Mouse (Mus musculus): Measurements from ENCODE around the gene Acap2. TPM values are rescaled to one million over a fixed set of nuclear protein-coding genes. Genes with fewer than 3 reads are reported as not detected.
A peak's percentile ranks its signal among the peaks of the same experiment; 100 is the strongest.

Gene Acap2
- polyA plus RNA-seq, 1 experiment from 2014 or later = 23.2 TPM

DNA sequence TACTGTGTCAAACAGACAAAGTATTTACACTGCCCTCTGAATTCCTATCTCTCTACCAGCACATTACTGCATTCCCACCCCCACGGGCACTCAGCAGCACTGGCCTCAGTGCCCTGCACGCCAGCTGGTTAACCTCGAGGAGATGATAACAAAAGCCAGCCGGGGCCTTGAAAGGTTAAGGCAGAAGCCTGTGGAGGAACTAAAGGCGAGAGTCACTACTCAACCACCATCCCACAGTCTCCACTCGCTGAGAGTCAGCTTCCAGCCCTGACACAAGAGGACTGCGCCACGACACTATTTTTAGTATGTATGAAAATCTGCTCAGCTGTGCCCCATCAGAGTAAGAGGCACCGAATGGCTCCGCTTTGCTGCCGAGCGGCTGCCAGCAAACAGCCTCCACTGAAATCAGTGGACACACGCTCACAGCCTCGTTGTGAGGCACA, 154.8 kb downstream of the Acap2 start:
- Histone ChIP-seq H3K4me1 (ENCODE audit: control insufficient read depth, insufficient read depth, low read length) (0 out of 2 replicates have a peak, but pooled peaks cover 3% of the 10 kb centered on the region), H3K27me3 (ENCODE audit: control insufficient read depth, insufficient read depth, low read length) (no peaks in the 10 kb centered on the region), H3K4me3 (ENCODE audit: low read depth, low read length) (no peak overlapping the region), H3K27ac (ENCODE audit: low read depth, low read length) (no peak overlapping the region), H3K36me3 (ENCODE audit: control insufficient read depth, insufficient read depth, low read length) (no peaks in the 10 kb centered on the region), H3K9me3 (ENCODE audit: control insufficient read depth, low read length) (no peaks in the 10 kb centered on the region), H3K4me2 (no peak overlapping the region), H3K9ac (ENCODE audit: low read length) (no peak overlapping the region)
- 79% methylated on average over 14 of the region's 14 CpGs for WGBS
- ATAC-seq (ENCODE audit: low FRiP score) = no peak
- no peak for DNase-seq (ENCODE audit: low spot score, missing footprints)

GRCm38 (mm10) chr16:31045211-31045610, 155.8 kb downstream of the Acap2 start:
- no peak overlapping the region for H3K4me2 ChIP-seq

GRCm38 (mm10) chr16:31043136-31043535, 157.9 kb downstream of the Acap2 start:
- H3K4me1 ChIP-seq (ENCODE audit: control insufficient read depth, insufficient read depth, low read length) = 0 out of 2 replicates have a peak, but pooled peaks cover 3% of the 10 kb centered on the region
- WGBS = 92% methylated on average over 5 of the region's 5 CpGs
- ATAC-seq (ENCODE audit: low FRiP score) (no peak), DNase-seq (ENCODE audit: low spot score, missing footprints) (peak; percentile 49)
- no peak overlapping the region for H3K4me3 ChIP-seq (ENCODE audit: low read depth, low read length)
- H3K4me2 ChIP-seq = no peak overlapping the region
- H3K36me3 ChIP-seq (ENCODE audit: control insufficient read depth, insufficient read depth, low read length) = no peaks in the 10 kb centered on the region
- no peaks in the 10 kb centered on the region for H3K9me3 ChIP-seq (ENCODE audit: control insufficient read depth, low read length)
- no peaks in the 10 kb centered on the region for H3K27me3 ChIP-seq (ENCODE audit: control insufficient read depth, insufficient read depth, low read length)
- H3K9ac ChIP-seq (ENCODE audit: low read length) = no peak overlapping the region
- no peak overlapping the region for H3K27ac ChIP-seq (ENCODE audit: low read depth, low read length)

More at GRCm38 (mm10) chr16:31045211-31045610, 155.8 kb downstream of the Acap2 start:
- Histone ChIP-seq H3K27me3 (ENCODE audit: control insufficient read depth, insufficient read depth, low read length) (no peaks in the 10 kb centered on the region), H3K9ac (ENCODE audit: low read length) (no peak overlapping the region), H3K4me3 (ENCODE audit: low read depth, low read length) (no peak overlapping the region), H3K9me3 (ENCODE audit: control insufficient read depth, low read length) (no peaks in the 10 kb centered on the region), H3K36me3 (ENCODE audit: control insufficient read depth, insufficient read depth, low read length) (no peaks in the 10 kb centered on the region), H3K27ac (ENCODE audit: low read depth, low read length) (no peak overlapping the region), H3K4me1 (ENCODE audit: control insufficient read depth, insufficient read depth, low read length) (0 out of 2 replicates have a peak, but pooled peaks cover 3% of the 10 kb centered on the region)
- 61% methylated on average over 5 of the region's 5 CpGs for whole genome bisulfite sequencing
- DNase-seq (ENCODE audit: low spot score, missing footprints) (no peak), ATAC-seq (ENCODE audit: low FRiP score) (no peak)

Other genes starting within 250 kb of the Acap2 start
- 11.7 and 12.7 TPM in 2 replicates for gene Xxylt1, start 119.8 kb downstream of the Acap2 start, polyA plus RNA-seq (2014; fragmentation: Nextera tagmentation; extraction: Ambion mirVana)
- gene Ppp1r2, start 74.0 kb upstream of the Acap2 start, polyA plus RNA-seq (2014; fragmentation: Nextera tagmentation; extraction: Ambion mirVana) = 109 and 114 TPM in 2 replicates
- 49.9 and 55.1 TPM in 2 replicates for gene Apod, start 113.6 kb upstream of the Acap2 start, polyA plus RNA-seq (2014; fragmentation: Nextera tagmentation; extraction: Ambion mirVana)
- 19.0 and 21.3 TPM in 2 replicates for gene Bdh1, start 221.0 kb upstream of the Acap2 start, polyA plus RNA-seq (2014; fragmentation: Nextera tagmentation; extraction: Ambion mirVana)

All from midbrain, embryonic 11.5 days (tissue).